Mouse (Mus musculus): ENCODE measurements around the gene Gxylt2.

Gxylt2 gene

GRCm38 (mm10) chr6:100704574-100705365 lies at the start of gene Gxylt2:
Gxylt2 (plus strand) TSS chr6:100704734.
- DNase-seq, result peak; percentile 54

GRCm38 (mm10) chr6:100660395-100660794 lies 44.1 kb upstream of the Gxylt2 start:
- peak; percentile 38 for DNase-seq

- no peak for DNase-seq
Measured at GRCm38 (mm10) chr6:100662224-100662623, 42.3 kb upstream of the Gxylt2 start.

GRCm38 (mm10) chr6:100667644-100668043 lies 36.9 kb upstream of the Gxylt2 start:
- no peak for DNase-seq

GRCm38 (mm10) chr6:100668858-100669257 lies 35.7 kb upstream of the Gxylt2 start:
- DNase-seq, result no peak

- DNase-seq, result peak; percentile 40
Measured at GRCm38 (mm10) chr6:100670370-100670841, 34.1 kb upstream of the Gxylt2 start.

- peak; percentile 87 for DNase-seq
Measured at GRCm38 (mm10) chr6:100670880-100671344, 33.6 kb upstream of the Gxylt2 start, which contains the start of gene Shq1. Shq1 (minus strand) TSS chr6:100671157.

- no peak for DNase-seq
Measured at GRCm38 (mm10) chr6:100671401-100671800, 33.1 kb upstream of the Gxylt2 start.

- DNase-seq, result no peak
Measured at GRCm38 (mm10) chr6:100674974-100675373, 29.6 kb upstream of the Gxylt2 start.

GRCm38 (mm10) chr6:100676461-100676860 lies 28.1 kb upstream of the Gxylt2 start:
- DNase-seq, result no peak

GRCm38 (mm10) chr6:100678636-100679035 lies 25.9 kb upstream of the Gxylt2 start:
- no peak for DNase-seq

- DNase-seq, result no peak
Measured at GRCm38 (mm10) chr6:100686341-100686740, 18.2 kb upstream of the Gxylt2 start.

GRCm38 (mm10) chr6:100699986-100700385 lies 4.5 kb upstream of the Gxylt2 start:
- DNase-seq, result no peak

- no peak for DNase-seq
Measured at GRCm38 (mm10) chr6:100700774-100701173, 3.8 kb upstream of the Gxylt2 start.

GRCm38 (mm10) chr6:100704197-100704573 lies 349 bp upstream of the Gxylt2 start:
- DNase-seq, result no peak

GRCm38 (mm10) chr6:100705366-100705811 lies 855 bp downstream of the Gxylt2 start:
- DNase-seq, result no peak

- no peak for DNase-seq
Measured at GRCm38 (mm10) chr6:100706861-100707260, 2.3 kb downstream of the Gxylt2 start.

- DNase-seq, result no peak
Measured at GRCm38 (mm10) chr6:100707557-100707956, 3.0 kb downstream of the Gxylt2 start.

GRCm38 (mm10) chr6:100708248-100708647 lies 3.7 kb downstream of the Gxylt2 start:
- DNase-seq, result no peak

- no peak for DNase-seq
Measured at GRCm38 (mm10) chr6:100708996-100709395, 4.5 kb downstream of the Gxylt2 start.

- no peak for DNase-seq
Measured at GRCm38 (mm10) chr6:100709483-100709882, 4.9 kb downstream of the Gxylt2 start.

GRCm38 (mm10) chr6:100710170-100710569 lies 5.6 kb downstream of the Gxylt2 start:
- no peak for DNase-seq

GRCm38 (mm10) chr6:100710866-100711265 lies 6.3 kb downstream of the Gxylt2 start:
- no peak for DNase-seq

- no peak for DNase-seq
Measured at GRCm38 (mm10) chr6:100715296-100715828, 10.8 kb downstream of the Gxylt2 start.
